Mouse (Mus musculus): Measurements from ENCODE around the gene Zfp36l1.

The Zfp36l1 gene

GRCm38 (mm10) chr12:80108896-80109668, 3.7 kb downstream of the Zfp36l1 start:
- DNase-seq, result peak; percentile 86

GRCm38 (mm10) chr12:80106896-80107667, 5.7 kb downstream of the Zfp36l1 start:
- no peak for DNase-seq

GRCm38 (mm10) chr12:80106138-80106895, 6.5 kb downstream of the Zfp36l1 start:
- no peak for DNase-seq

- peak; percentile 93 for DNase-seq
Observed at GRCm38 (mm10) chr12:80103521-80103973, 9.3 kb downstream of the Zfp36l1 start.

DNA sequence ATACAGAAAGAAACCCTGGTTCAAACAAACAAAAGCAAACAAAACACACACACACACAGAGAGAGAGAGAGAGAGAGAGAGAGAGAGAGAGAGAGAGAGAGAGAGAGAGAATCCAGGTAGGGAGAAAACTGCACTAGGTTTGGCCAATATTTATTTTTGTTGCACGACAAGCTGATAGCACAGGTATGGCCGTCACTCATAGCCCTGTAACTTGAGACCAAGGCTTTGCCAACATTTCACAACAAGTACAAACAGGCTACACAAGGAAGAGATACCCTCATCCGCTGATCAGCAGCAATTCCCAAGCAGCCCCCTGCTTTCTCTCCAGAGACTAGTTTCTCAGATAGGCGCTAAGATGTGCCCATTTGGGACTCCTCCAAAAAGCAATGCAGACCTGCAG, 9.7 kb downstream of the Zfp36l1 start:
- DNase-seq, result no peak

DNA sequence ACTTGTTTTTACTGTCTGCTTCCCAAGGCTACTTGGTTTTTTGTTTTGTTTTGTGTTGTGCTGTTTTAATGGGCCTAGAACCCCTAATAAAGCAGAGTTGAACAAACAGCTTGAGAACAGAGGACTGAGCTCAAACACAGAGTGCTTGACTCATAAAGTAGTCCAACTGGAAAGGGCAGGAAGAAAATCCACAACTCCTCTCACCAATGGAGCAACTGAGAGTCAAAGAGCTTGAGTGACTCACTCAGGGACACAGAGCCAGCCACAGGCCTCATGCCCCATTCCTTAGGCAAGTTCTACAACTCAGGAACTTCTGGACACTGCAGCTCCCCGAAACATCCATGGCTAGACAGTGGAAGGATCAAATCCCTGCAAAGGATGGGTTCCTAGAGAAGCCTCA, 14.0 kb downstream of the Zfp36l1 start:
- no peak for DNase-seq

GRCm38 (mm10) chr12:80096734-80097133, 16.1 kb downstream of the Zfp36l1 start:
- no peak for DNase-seq

DNA sequence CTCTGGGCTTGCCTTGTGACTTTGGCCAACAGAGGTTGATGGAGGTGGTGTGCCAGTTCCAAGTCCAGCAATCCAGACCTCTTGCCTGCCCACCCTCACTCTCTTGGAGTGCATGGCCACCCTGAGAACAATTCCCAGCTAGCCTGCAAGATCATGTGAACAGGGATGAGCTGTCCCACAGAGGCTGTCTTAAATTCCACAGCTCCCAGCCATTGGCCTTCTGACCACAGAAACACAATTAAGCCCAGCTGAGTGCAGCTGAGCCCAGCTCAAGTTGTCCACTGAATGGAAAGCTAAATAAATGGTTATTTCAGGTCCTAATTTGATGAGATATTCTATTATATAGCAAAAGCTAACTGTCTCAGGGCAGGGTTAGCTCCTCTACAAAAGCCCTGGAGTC, 20.0 kb downstream of the Zfp36l1 start:
- no peak for DNase-seq

DNA sequence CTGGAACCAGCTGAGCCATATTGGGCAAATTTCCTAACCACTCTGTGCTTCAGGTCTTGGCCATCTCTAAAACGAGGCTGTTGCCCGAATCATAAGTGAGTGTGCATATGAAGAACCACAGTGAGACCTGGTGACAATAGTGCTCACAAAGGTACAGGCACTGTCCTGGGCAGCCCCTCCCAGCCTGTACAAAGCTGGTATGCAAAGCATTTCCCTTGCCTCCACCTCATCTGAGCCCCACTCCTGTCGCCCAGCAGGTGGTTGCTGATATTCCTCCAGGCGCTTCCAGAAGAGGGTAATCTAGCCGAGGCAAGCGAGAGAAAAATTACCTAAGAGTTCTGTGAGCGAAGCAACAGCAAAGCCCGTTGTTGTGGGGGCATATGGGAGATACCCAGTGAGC, 21.7 kb downstream of the Zfp36l1 start:
- DNase-seq, result no peak

DNA sequence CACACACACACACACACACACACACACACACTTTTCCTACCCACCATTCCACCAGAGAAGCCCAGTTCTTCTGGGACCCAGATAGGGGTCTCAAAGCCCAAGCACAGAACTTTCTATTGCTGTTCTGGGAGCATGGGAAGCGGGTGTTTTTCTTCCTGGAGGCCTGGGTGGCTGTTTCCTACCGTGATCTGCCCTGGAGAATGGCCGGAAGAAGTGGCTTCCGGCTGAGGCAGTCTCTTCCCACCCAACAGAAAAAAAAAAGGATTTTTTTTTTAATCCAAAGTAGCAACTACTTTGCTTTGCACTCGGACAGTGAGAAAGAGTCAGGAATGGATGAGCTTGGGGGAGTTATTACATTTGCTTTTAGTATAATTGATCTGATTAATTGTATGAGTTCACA, 22.3 kb downstream of the Zfp36l1 start:
- DNase-seq, result peak; percentile 32

- DNase-seq, result no peak
Observed at GRCm38 (mm10) chr12:80088143-80088542, 24.7 kb downstream of the Zfp36l1 start.

DNA sequence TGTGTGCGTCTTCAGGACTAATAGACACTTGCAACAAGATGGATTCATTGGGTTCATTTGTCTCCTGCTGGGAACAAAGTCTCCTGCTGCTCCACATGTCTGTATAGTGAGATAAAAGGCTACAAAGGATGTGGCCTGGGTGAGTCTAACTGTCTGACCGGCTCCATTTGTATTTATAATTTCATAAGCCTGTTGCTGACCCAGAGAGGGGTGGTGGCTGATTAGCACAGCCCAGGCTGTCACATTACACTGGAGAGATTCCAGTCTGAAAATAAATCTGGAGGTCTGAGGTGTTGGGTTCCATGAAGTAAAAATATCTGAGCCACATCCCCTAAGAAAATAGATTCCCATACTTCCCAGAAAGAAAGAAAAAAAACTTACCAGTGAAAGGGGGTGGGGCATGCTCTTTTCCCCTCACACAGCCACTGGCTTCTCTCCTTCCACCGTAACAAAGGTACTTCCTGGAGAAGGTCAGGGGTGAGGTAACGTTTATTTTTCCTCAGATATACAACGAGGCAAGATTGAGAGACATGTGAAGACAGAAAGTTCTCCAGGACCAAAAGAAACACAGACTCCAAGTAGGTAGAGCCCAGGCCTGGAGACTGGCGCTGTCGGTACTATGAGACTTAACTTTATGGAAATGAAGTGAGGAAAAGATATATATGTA, 28.2 kb downstream of the Zfp36l1 start:
- no peak for DNase-seq

DNA sequence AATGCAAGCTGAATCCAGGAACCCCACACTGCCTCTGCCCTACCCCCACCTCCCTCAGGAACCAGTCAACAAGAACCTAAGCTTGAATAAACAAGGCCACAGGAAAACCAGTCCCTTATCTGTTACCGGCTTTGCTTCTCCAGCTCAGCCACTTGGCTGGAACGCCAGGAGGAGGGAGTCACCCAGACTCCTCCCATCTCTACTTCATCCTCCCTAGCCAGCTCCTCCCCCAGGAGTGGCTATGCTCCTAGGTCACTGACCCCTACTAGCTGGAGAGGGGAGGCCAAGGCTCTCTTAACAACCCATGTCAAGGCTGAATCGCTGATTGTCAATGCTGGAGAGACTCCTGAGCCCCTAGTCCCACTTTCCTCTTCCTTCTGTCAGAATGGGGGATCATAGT, 28.9 kb downstream of the Zfp36l1 start:
- peak; percentile 72 for DNase-seq

- no peak for DNase-seq
Observed at GRCm38 (mm10) chr12:80083133-80083821, 29.5 kb downstream of the Zfp36l1 start.

GRCm38 (mm10) chr12:80082730-80083129, 30.1 kb downstream of the Zfp36l1 start:
- DNase-seq, result no peak

- DNase-seq, result no peak
Observed at GRCm38 (mm10) chr12:80081440-80081839, 31.4 kb downstream of the Zfp36l1 start.

GRCm38 (mm10) chr12:80079937-80080336, 32.9 kb downstream of the Zfp36l1 start:
- no peak for DNase-seq

DNA sequence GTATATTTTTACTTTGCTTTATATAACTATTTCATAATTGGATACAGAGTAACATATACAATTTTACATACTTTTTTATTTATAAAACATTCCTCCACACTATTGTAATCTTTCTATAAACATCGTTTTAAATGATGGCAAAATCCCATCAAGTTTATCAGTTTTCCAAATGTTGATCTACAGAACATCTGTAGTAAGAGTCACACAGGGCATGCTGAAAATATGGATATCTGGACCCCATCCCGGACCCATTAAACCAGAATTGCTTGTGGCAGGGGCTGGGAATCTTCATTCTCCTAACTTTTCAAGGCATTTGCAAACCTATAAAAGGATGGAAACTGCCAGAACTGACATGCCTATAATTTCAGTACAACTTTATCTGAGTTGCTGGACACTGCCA, 38.5 kb downstream of the Zfp36l1 start:
- DNase-seq, result no peak

GRCm38 (mm10) chr12:80070534-80071287, 42.1 kb downstream of the Zfp36l1 start:
- no peak for DNase-seq

- no peak for DNase-seq
Observed at GRCm38 (mm10) chr12:80069040-80069439, 43.8 kb downstream of the Zfp36l1 start.

DNA sequence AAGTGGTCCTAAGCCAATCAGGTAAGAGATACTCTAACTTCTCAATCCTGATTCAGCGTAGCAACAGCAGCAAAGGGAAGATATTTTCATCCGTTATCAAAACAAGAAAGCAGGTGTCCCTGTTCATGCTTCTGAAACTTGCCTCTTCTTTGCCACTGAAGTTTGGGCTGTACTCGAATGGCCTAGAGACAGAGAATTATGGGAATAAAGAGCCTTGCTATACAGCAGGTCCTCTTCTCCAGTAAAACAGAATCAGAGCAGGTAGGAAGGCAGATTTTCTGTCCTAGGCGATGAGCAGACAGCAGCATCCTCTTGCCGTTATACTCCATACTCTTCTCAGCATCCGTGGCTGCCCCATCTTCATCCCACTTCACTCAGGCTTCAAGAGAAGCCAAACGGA, 44.8 kb downstream of the Zfp36l1 start:
- no peak for DNase-seq

All from kidney, adult 18-20 months (tissue).